Mouse (Mus musculus) forebrain, postnatal 0 days (tissue): ENCODE measurements around the gene Abhd6. TPM values are rescaled to one million over a fixed set of nuclear protein-coding genes. Genes with fewer than 3 reads are reported as not detected.

Experiments used
- ATAC-seq: fragments of 200-750 bp; cut with Nextera tagmentation; 2 replicates; pipeline ENCODE4 v1.8.0; 2017; ENCODE audit warnings: mild to moderate bottlenecking, moderate library complexity
- DNase-seq: peaks from one replicate; pipeline ENCODE4 v3.0.0-alpha.2; 2015
- H3K27ac ChIP-seq: fragments of 300-500 bp; sonication (generic); 2 replicates; pipeline ENCODE4 v1.5.1; 2014; ENCODE audit warnings: low read depth, mild to moderate bottlenecking, antibody characterized with exemption, low read length, moderate library complexity, mixed read lengths
- H3K27me3 ChIP-seq: fragments of 300-500 bp; sonication (generic); 2 replicates; pipeline ENCODE4 v1.6.1; 2014; ENCODE audit warnings: mild to moderate bottlenecking, low read length, mixed read lengths; ENCODE audit not compliant: insufficient read depth
- H3K36me3 ChIP-seq: fragments of 300-500 bp; sonication (generic); 2 replicates; pipeline ENCODE4 v1.6.1; 2014; ENCODE audit warnings: mild to moderate bottlenecking, moderate library complexity; ENCODE audit not compliant: insufficient read depth
- H3K4me1 ChIP-seq: fragments of 300-500 bp; sonication (generic); 2 replicates; pipeline ENCODE4 v1.6.1; 2014; ENCODE audit warnings: antibody characterized with exemption; ENCODE audit not compliant: insufficient read depth
- H3K4me2 ChIP-seq: fragments of 300-500 bp; sonication (generic); 2 replicates; pipeline ENCODE4 v1.6.1; 2014; ENCODE audit warnings: low read depth, mild to moderate bottlenecking, moderate library complexity
- H3K4me3 ChIP-seq: fragments of 300-500 bp; sonication (generic); 2 replicates; pipeline ENCODE4 v1.5.1; 2014; ENCODE audit warnings: low read depth, low read length, mixed read lengths
- H3K9ac ChIP-seq: fragments of 300-500 bp; sonication (generic); 2 replicates; pipeline ENCODE4 v1.6.1; 2014; ENCODE audit warnings: mild to moderate bottlenecking
- H3K9me3 ChIP-seq: fragments of 300-500 bp; sonication (generic); 2 replicates; pipeline ENCODE4 v1.6.1; 2016; ENCODE audit warnings: low read length
- CTCF ChIP-seq: sonication (generic); IDR thresholded peaks from 2 replicates; pipeline ENCODE4 v1.5.1; 2016; ENCODE audit warnings: antibody characterized with exemption, control low read depth, low read depth
- WGBS: fragments of 180-500 bp; shearing (Covaris S2); extraction: QIAGEN DNeasy Blood & Tissue Kit; methylation state at CpG from one replicate; pipeline ENCODE4 v1.1.7; 2014; 5-methylcytosine and 5-hydroxymethylcytosine counted together
- polyA plus RNA-seq: library from polyadenylated mRNA; unstranded; fragments of >200 nt; fragmentation: Nextera tagmentation; extraction: Ambion mirVana; gene quantifications from 2 replicates; pipeline ENCODE4 v1.2.1, GENCODE M21; 2015
- total RNA-seq: library from RNA; depleted of rRNA; stranded (reverse); fragments of >200 nt; gene quantifications from 2 replicates; pipeline ENCODE4 v1.2.3, GENCODE M21; 2014

The Abhd6 gene
- total and polyA plus RNA-seq, 2 experiments from 2014 or later: 8.0 to 36.2 TPM

- Histone ChIP-seq H3K9ac (no peak overlapping the region), H3K4me3 (no peak overlapping the region), H3K27me3 (no peaks in the 10 kb centered on the region), H3K36me3 (peaks cover 34% of the 10 kb centered on the region), H3K9me3 (no peaks in the 10 kb centered on the region), H3K4me1 (no peaks in the 10 kb centered on the region), H3K4me2 (no peak overlapping the region), H3K27ac (no peak overlapping the region)
- peak; percentile 36; the same call in 1 of the 2 replicates for ATAC-seq
- TF ChIP-seq CTCF: no peak
- 31% methylated on average over 17 of the region's 17 CpGs for WGBS
- no peak for DNase-seq
Measured at GRCm38 (mm10) chr14:8054310-8055102, 51.8 kb downstream of the Abhd6 start.

- ATAC-seq: no peak
- WGBS: 93% methylated on average over 5 of the region's 5 CpGs
- no peaks in the 10 kb centered on the region for H3K9me3 ChIP-seq
Measured at GRCm38 (mm10) chr14:8056076-8056475, 53.4 kb downstream of the Abhd6 start.

GRCm38 (mm10) chr14:8059938-8060337 is 57.2 kb downstream of the Abhd6 start:
- TF ChIP-seq CTCF: no peak
- Histone ChIP-seq H3K27me3 (no peaks in the 10 kb centered on the region), H3K9me3 (no peaks in the 10 kb centered on the region), H3K4me3 (no peak overlapping the region), H3K4me1 (no peaks in the 10 kb centered on the region), H3K4me2 (no peak overlapping the region), H3K27ac (no peak overlapping the region), H3K36me3 (peaks cover 14% of the 10 kb centered on the region; the same call in 1 of the 2 replicates), H3K9ac (no peak overlapping the region)
- 96% methylated on average over 7 of the region's 7 CpGs for WGBS
- DNase-seq (no peak), ATAC-seq (no peak)

More at GRCm38 (mm10) chr14:8056076-8056475, 53.4 kb downstream of the Abhd6 start:
- Histone ChIP-seq H3K4me2 (no peak overlapping the region), H3K9ac (no peak overlapping the region), H3K27ac (no peak overlapping the region), H3K4me1 (no peaks in the 10 kb centered on the region), H3K4me3 (no peak overlapping the region), H3K27me3 (no peaks in the 10 kb centered on the region), H3K36me3 (peaks cover 20% of the 10 kb centered on the region)
- no peak for DNase-seq
- no peak for TF ChIP-seq CTCF

- WGBS: 45% methylated on average over 3 of the region's 3 CpGs
- no peak for DNase-seq
- H3K4me3 ChIP-seq: no peak overlapping the region
- H3K9ac ChIP-seq: no peak overlapping the region
- H3K27ac ChIP-seq: peak overlapping the region; percentile 62
- H3K27me3 ChIP-seq: no peaks in the 10 kb centered on the region
- H3K9me3 ChIP-seq: no peaks in the 10 kb centered on the region
- ATAC-seq: no peak
- H3K4me2 ChIP-seq: no peak overlapping the region
- H3K36me3 ChIP-seq: no peaks in the 10 kb centered on the region
- no peaks in the 10 kb centered on the region for H3K4me1 ChIP-seq
- TF ChIP-seq CTCF: no peak
Measured at GRCm38 (mm10) chr14:8062076-8062475, 59.4 kb downstream of the Abhd6 start.

- Histone ChIP-seq H3K4me2 (no peak overlapping the region), H3K4me1 (no peaks in the 10 kb centered on the region), H3K9ac (no peak overlapping the region), H3K9me3 (no peaks in the 10 kb centered on the region), H3K4me3 (no peak overlapping the region), H3K27me3 (no peaks in the 10 kb centered on the region), H3K27ac (peak overlapping the region; percentile 62), H3K36me3 (no peaks in the 10 kb centered on the region)
- ATAC-seq (peak; percentile 81), DNase-seq (peak; percentile 51)
- no peak for TF ChIP-seq CTCF
- 14% methylated on average over 3 of the region's 3 CpGs for WGBS
Measured at GRCm38 (mm10) chr14:8062537-8063301, 60.0 kb downstream of the Abhd6 start.

GRCm38 (mm10) chr14:8063835-8064785 is 61.4 kb downstream of the Abhd6 start:
- Histone ChIP-seq H3K27me3 (no peaks in the 10 kb centered on the region), H3K4me1 (no peaks in the 10 kb centered on the region), H3K9me3 (no peaks in the 10 kb centered on the region), H3K27ac (no peak overlapping the region), H3K9ac (no peak overlapping the region), H3K4me2 (no peak overlapping the region), H3K4me3 (no peak overlapping the region), H3K36me3 (no peaks in the 10 kb centered on the region)
- no peak for TF ChIP-seq CTCF
- no peak for ATAC-seq
- DNase-seq: no peak
- WGBS: 90% methylated on average over 8 of the region's 8 CpGs
